Mouse (Mus musculus) heart, embryonic 10.5 days (tissue): Measurements from ENCODE around the gene Aldh1l1. TPM values are rescaled to one million over a fixed set of nuclear protein-coding genes. Genes with fewer than 3 reads are reported as not detected.
A peak's percentile ranks its signal among the peaks of the same experiment; 100 is the strongest.

Source experiments
- DNase-seq: peaks from one replicate; pipeline ENCODE4 v3.0.0-alpha.2; 2017; ENCODE audit warnings: low spot score
- H3K27ac ChIP-seq: fragments of 300-500 bp; sonication (generic); 2 replicates; pipeline ENCODE4 v1.5.1; 2016; ENCODE audit warnings: mild to moderate bottlenecking
- H3K27me3 ChIP-seq: fragments of 300-500 bp; sonication (generic); 2 replicates; pipeline ENCODE4 v1.6.1; 2016; ENCODE audit warnings: mild to moderate bottlenecking; ENCODE audit not compliant: poor library complexity, insufficient read depth, severe bottlenecking
- H3K36me3 ChIP-seq: fragments of 300-500 bp; sonication (generic); 2 replicates; pipeline ENCODE4 v1.6.1; 2016; ENCODE audit warnings: mild to moderate bottlenecking, moderate library complexity
- H3K4me1 ChIP-seq: fragments of 300-500 bp; sonication (generic); 2 replicates; pipeline ENCODE4 v1.6.1; 2016; ENCODE audit warnings: mild to moderate bottlenecking
- H3K4me3 ChIP-seq: fragments of 300-500 bp; sonication (generic); 2 replicates; pipeline ENCODE4 v1.5.1; 2016; ENCODE audit warnings: mild to moderate bottlenecking, moderate library complexity
- H3K9me3 ChIP-seq: fragments of 300-500 bp; sonication (generic); 2 replicates; pipeline ENCODE4 v1.6.1; 2016; ENCODE audit warnings: mild to moderate bottlenecking, moderate library complexity
- WGBS: fragments of 180-500 bp; shearing (Covaris S2); methylation state at CpG from one replicate; pipeline ENCODE4 v1.1.7; 2016; 5-methylcytosine and 5-hydroxymethylcytosine counted together
- polyA plus RNA-seq: library from polyadenylated mRNA; unstranded; fragments of >200 nt; fragmentation: Nextera tagmentation; extraction: Ambion mirVana; gene quantifications from 2 replicates; pipeline ENCODE4 v1.2.1, GENCODE M21; 2016

Gene Aldh1l1
- polyA plus RNA-seq, 1 experiment from 2014 or later: 0.93 TPM

DNA sequence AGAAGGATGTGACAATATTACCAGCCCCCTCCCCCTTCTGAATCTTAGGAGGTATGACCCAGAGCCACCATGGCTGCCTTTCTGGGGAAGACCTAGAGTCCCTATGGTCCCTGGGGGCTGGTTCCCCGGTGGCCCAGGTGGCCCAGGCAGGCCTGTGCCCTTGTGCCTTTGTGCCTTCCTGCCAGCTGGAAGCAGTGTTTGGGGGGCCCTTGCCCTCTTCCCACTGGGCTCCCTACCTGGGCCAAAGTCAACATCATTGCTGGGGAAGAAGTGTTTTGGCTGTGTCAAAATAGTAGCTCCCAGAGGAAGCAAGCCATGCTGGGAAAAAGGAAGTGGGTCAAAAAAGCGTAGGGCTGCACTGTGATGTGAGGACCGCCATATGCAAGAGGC, 11.9 kb upstream of the Aldh1l1 start:
- H3K27ac ChIP-seq: no peak overlapping the region
- no peak overlapping the region for H3K4me3 ChIP-seq
- H3K27me3 ChIP-seq: no peaks in the 10 kb centered on the region; the same call in 1 of the 2 replicates
- peaks cover 10% of the 10 kb centered on the region; the same call in 1 of the 2 replicates for H3K36me3 ChIP-seq
- no peak for DNase-seq
- H3K4me1 ChIP-seq: peaks cover 37% of the 10 kb centered on the region
- 92% methylated on average over 3 of the region's 3 CpGs for WGBS
- H3K9me3 ChIP-seq: no peaks in the 10 kb centered on the region

DNA sequence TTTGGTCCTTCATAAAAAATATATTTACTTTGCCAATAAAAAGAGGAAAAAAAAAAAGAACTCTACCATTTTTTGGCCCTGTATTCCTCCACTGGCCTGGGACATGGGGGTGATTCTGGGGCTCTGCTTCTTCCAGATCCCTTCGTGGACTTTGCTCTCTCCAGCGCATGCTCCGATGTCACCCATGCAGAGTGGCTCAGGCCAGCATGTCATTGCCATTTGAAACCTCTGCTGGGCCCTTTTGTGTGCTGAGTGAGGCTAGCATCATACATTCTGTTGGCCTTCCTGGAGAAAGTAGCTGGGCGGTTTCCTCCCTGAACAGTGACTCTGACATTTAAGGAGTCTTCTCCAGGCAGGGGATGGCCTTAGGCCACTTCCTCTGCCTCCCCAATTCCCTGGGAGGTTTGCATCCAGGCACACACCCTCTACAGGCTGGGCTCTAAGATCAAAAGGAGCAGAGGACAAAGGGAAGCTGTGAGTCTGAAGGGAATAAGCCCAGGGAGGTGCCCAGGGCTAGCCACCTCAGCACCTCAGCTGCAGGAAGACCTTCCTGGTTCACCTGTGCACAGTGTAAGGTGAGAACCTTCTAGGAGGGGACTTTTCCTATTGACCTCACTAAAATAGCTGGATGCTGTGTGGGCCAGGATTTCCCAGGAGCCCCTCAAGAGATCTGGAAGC, 10.9 kb upstream of the Aldh1l1 start:
- Histone ChIP-seq H3K4me1 (peaks cover 38% of the 10 kb centered on the region), H3K27me3 (no peaks in the 10 kb centered on the region; the same call in 1 of the 2 replicates), H3K27ac (no peak overlapping the region), H3K4me3 (no peak overlapping the region), H3K36me3 (peaks cover 2% of the 10 kb centered on the region; the same call in 1 of the 2 replicates), H3K9me3 (no peaks in the 10 kb centered on the region)
- WGBS: 82% methylated on average over 4 of the region's 4 CpGs
- DNase-seq: no peak

DNA sequence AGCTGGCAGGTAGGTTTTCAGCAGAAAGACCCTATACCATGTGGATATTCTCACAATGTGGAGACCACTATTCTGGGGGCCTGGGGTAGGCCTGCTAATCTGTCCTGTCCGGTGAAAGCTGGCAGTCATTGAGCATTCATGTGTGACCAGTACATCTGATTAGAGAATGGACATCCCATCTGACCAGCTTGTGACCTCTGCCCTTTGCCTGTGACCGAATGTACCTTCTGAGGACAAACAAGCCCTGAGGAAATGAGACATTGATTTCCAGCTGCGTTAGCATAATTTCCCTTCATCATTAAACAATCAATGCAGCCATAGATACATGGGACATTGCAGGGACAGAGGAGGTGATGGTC, 10.4 kb upstream of the Aldh1l1 start:
- peaks cover 40% of the 10 kb centered on the region for H3K4me1 ChIP-seq
- no peak overlapping the region for H3K4me3 ChIP-seq
- no peaks in the 10 kb centered on the region for H3K9me3 ChIP-seq
- whole genome bisulfite sequencing: 73% methylated on average over 3 of the region's 3 CpGs
- H3K27me3 ChIP-seq: no peaks in the 10 kb centered on the region; the same call in 1 of the 2 replicates
- H3K27ac ChIP-seq: no peak overlapping the region
- H3K36me3 ChIP-seq: peaks cover 2% of the 10 kb centered on the region; the same call in 1 of the 2 replicates
- DNase-seq: no peak

DNA sequence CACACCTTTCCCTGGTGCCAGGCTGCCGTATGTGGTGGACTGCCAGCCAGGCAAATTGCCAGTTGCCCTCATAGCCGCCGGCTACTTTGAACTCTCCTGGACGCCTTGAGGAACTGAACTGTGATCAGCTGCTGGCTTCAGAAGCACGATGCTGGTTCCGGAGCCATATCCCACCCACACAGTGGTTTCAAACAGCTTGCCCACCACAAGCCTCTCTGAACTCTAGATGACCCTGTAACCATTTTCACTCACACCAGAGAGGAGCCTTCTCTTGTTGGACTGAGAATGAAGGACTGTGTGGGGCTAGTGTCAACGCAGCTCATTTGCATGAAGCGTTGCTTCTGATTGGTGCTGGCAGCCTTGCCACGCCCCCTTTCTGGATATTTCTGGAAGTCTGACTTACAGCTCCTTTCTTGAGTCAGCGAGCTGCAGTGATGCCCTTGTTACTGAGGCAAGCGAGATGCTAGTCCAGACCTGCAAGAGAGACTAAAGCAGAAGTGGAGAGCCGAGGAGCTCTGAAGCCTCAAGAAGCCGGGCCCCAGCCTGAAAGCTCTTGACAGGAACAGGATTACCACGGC, 9.2 kb upstream of the Aldh1l1 start:
- Histone ChIP-seq H3K9me3 (no peaks in the 10 kb centered on the region), H3K27me3 (no peaks in the 10 kb centered on the region; the same call in 1 of the 2 replicates), H3K36me3 (peaks cover 2% of the 10 kb centered on the region; the same call in 1 of the 2 replicates), H3K27ac (peak overlapping the region; percentile 29; the same call in 1 of the 2 replicates), H3K4me3 (0 out of 2 replicates have a peak overlapping the region, but pooled peaks have one; percentile 15), H3K4me1 (peaks cover 32% of the 10 kb centered on the region)
- no peak for DNase-seq
- WGBS: 51% methylated on average over 14 of the region's 14 CpGs

DNA sequence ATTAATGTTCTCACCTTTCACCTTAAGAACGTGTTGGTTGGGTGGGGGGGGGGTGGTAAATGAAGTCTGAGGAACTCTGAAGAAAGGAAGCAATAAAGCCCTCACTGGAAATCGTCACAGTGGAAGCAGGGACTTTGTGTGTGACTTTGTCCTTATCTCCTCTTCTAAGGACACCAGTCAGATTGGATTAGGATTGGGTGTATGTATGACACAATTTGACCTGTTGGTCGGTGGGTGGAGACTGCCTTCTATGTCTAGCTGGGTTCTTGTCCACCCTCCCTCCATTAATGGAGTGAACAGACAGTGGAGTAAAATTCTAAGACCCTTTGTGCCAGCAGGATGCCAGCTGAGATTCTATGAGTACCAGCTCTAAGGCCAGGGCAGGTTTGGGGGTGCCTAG, 2.0 kb upstream of the Aldh1l1 start:
- no peaks in the 10 kb centered on the region for H3K9me3 ChIP-seq
- WGBS: 64% methylated on average over 3 of the region's 3 CpGs
- H3K4me3 ChIP-seq: no peak overlapping the region
- H3K4me1 ChIP-seq: peaks cover 8% of the 10 kb centered on the region; the same call in 1 of the 2 replicates
- DNase-seq: no peak
- no peak overlapping the region for H3K27ac ChIP-seq
- H3K27me3 ChIP-seq: no peaks in the 10 kb centered on the region
- no peaks in the 10 kb centered on the region for H3K36me3 ChIP-seq

DNA sequence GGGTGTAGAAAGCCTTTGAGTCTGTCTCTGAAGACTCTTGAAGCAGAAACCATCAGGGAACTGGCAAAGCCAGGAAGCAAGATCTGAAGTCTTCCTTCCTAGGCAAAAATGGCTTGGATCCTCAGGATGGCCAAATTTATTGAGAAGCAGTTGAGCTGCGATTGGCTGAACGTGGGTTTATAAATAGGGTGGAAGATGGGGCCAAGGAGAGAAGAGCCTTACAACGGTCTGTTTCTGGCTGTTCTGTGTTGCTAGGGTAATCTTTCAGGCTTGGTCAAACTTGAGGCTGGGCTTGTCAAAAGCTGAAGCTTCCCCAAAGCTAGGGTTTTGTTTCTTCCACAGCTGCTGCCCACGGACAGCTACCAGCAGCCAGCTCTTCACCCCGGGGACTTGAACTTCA, 1.4 kb upstream of the Aldh1l1 start:
- Histone ChIP-seq H3K27me3 (no peaks in the 10 kb centered on the region), H3K4me3 (no peak overlapping the region), H3K27ac (no peak overlapping the region), H3K36me3 (no peaks in the 10 kb centered on the region), H3K4me1 (peaks cover 8% of the 10 kb centered on the region; the same call in 1 of the 2 replicates), H3K9me3 (no peaks in the 10 kb centered on the region)
- no peak for DNase-seq
- WGBS: 73% methylated on average over 5 of the region's 5 CpGs

DNA sequence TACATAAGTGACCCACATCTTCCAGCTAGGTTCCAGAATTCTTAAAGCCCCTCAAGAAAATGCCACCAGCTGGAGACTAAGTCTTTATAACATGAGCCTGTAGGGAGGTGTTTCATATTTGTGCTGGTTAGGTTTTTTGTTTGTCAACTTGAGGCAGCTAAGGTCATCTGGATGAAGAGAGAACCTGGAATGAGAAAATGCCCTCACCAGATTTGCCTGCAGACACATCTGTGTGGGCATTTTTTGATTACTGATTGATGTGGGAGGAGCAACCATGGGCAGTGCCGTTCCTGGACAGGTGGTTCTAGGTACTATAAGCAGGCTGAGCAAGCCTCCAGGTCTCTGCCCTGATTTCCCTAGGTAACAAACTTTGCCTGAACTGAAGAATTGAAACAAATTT, 1.3 kb downstream of the Aldh1l1 start:
- H3K36me3 ChIP-seq: no peaks in the 10 kb centered on the region
- H3K27ac ChIP-seq: no peak overlapping the region
- H3K4me3 ChIP-seq: no peak overlapping the region
- DNase-seq: no peak
- no peaks in the 10 kb centered on the region for H3K27me3 ChIP-seq
- no peaks in the 10 kb centered on the region; the same call in 1 of the 2 replicates for H3K4me1 ChIP-seq
- 87% methylated on average over 1 of the region's 1 CpGs for WGBS
- no peaks in the 10 kb centered on the region for H3K9me3 ChIP-seq

DNA sequence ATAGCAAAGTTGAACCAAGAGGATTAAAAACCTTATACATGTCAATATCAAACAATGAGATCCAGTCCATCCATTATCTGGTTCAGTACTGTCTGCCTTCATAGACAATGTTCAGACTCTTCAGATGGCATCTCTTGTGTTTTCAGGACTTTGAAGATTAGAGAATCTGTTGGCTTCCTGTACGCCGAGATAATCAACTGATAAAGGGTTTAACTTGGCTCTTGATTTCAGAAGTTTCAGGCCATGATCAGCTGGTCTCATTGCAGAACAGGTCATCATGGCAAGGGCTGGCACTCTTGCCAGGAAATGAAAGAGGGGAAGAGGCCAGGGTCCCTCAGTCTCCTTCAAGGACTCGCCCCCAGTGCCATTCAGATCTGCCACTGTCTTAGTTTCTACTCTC, 3.3 kb downstream of the Aldh1l1 start:
- 77% methylated on average over 3 of the region's 3 CpGs for WGBS
- H3K27me3 ChIP-seq: no peaks in the 10 kb centered on the region
- no peak for DNase-seq
- H3K36me3 ChIP-seq: no peaks in the 10 kb centered on the region
- no peaks in the 10 kb centered on the region for H3K4me1 ChIP-seq
- H3K9me3 ChIP-seq: no peaks in the 10 kb centered on the region
- H3K27ac ChIP-seq: no peak overlapping the region
- no peak overlapping the region for H3K4me3 ChIP-seq

DNA sequence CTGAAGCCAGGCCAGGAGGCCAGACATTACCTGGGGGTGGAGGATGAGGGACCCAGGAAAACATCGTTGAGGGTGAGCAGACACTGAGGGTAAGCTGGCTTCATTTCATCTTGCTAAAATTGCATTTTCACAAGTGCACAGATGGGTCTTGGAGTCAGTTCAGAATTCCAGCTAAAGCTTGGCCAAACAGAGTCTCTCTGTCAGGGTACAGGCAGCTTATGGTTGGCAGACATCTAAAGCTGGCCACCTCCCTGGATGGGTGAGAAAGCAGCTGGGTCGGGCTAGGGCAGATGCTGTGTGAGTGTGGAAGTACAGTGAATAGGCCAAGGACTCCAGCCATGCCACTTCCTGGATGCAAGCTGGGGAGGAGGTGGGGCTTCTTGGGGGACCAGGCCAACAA, 4.7 kb downstream of the Aldh1l1 start:
- H3K4me1 ChIP-seq: peaks cover 13% of the 10 kb centered on the region
- H3K27ac ChIP-seq: no peak overlapping the region
- H3K9me3 ChIP-seq: no peaks in the 10 kb centered on the region
- DNase-seq: no peak
- H3K27me3 ChIP-seq: no peaks in the 10 kb centered on the region
- WGBS: 84% methylated on average over 2 of the region's 2 CpGs
- H3K36me3 ChIP-seq: no peaks in the 10 kb centered on the region
- no peak overlapping the region for H3K4me3 ChIP-seq

DNA sequence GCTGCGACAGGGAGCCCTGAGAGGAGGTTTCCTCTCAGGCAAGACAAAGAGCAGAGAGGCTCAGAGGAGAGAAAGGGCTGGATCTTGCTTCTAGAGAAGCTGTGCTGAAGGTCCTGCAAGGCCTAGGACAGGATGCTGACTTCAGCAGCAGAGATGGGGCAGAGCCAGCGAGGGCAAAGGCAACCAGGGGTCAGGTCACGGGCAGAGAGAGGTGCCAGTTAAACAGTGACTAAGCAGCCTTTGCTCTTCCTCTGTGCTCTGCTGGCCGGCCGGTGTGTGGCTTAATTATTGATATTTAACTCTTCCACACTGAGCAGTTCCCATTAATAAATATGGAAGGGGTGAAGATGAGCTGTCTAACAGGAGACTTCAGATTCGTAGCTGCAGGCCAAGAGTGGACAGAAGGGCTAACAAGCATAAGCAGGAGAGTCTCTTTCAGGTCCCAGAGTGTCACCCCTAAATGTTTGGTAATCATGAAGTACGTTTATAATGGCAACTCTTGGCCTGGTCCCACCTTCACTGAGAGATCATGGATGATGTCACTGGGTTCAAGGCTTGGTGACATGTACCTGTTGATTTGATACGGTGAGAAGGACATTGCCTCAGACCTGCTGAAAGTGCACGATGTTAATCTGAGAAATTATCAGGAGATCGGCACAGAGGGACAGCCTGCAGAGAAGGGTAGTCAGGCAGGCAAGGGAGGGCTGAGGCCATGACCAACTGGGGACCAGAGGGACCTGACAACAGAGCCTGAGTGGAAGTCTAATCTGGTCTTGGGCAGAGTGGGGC, 5.9 kb downstream of the Aldh1l1 start:
- WGBS: 80% methylated on average over 10 of the region's 10 CpGs
- H3K27ac ChIP-seq: no peak overlapping the region
- H3K4me1 ChIP-seq: peaks cover 21% of the 10 kb centered on the region
- no peak overlapping the region for H3K4me3 ChIP-seq
- H3K27me3 ChIP-seq: no peaks in the 10 kb centered on the region
- no peaks in the 10 kb centered on the region for H3K36me3 ChIP-seq
- DNase-seq: no peak
- H3K9me3 ChIP-seq: no peaks in the 10 kb centered on the region

DNA sequence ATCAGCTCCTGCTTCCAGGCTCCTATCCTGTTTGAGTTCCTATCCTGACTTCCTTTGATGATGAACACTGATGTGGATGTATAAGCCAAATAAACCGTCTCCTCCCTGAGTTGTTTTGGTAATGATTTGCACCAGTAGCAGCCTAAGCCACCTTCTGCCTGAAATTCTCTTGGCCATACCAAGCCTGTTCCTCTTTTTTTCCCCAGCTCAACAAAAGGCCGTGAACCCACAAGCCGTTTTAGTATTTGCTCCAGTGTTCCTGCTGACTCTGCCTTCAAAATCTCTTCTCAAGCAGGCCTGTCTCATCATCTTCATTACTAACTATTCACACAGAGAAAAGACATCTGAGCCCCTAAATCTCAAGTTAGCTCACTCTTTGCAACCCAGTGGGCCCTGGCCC, 7.9 kb downstream of the Aldh1l1 start:
- Histone ChIP-seq H3K4me1 (peaks cover 21% of the 10 kb centered on the region), H3K9me3 (no peaks in the 10 kb centered on the region), H3K27ac (no peak overlapping the region), H3K36me3 (no peaks in the 10 kb centered on the region), H3K4me3 (no peak overlapping the region), H3K27me3 (no peaks in the 10 kb centered on the region)
- WGBS: 78% methylated on average over 3 of the region's 3 CpGs
- no peak for DNase-seq

DNA sequence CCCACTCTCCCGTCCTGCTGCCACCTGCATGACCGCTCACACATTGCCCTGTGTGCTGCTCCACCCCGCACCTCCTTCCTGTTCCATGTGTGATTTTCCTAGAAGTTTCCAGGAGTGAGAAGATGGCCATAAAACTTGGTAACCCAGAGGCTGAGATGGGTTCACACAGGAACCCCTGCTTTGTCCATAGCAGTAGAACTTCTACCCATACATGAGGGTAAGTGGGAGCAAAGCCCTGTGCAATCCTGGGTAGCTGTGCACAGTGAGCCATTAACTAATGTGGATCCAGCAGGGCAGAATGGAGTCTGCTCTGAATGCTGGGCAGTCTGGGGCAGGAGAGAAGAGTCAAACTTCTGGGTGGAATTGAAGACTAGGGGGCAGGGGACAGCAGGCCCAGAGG, 8.3 kb downstream of the Aldh1l1 start:
- Histone ChIP-seq H3K27me3 (no peaks in the 10 kb centered on the region), H3K9me3 (no peaks in the 10 kb centered on the region), H3K4me1 (peaks cover 25% of the 10 kb centered on the region), H3K36me3 (no peaks in the 10 kb centered on the region), H3K27ac (no peak overlapping the region), H3K4me3 (no peak overlapping the region)
- 86% methylated on average over 3 of the region's 3 CpGs for WGBS
- DNase-seq: no peak

DNA sequence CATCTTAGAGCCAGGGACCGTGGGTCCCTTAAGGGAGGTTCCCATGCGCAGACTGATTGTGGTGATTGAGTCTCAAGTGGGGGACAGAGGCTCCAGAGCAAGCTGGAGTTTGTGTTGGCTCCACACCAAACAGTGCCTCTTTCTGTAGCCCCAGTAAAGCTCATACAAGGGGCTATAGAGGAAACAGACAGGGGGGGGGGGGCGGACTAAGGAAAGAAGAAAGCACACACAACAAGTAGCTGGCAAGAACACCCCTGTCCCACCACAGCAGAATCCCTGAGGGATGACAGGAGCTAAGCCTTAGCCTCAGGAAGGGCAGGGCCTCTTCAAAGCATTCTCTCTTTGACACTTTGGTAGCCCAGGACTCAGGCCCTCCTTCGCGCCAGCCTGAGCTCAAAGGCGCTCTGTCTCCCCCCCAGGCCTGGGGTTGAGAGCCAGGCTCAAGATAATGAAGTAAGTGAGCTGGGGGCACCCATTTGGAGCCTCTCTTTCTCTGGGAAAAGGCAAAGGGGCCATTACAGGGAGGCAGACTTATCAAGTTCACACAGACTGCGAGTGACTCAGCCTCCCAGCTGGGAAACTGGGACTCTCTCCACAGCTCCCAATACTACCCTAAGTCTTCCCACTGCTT, 9.2 kb downstream of the Aldh1l1 start:
- H3K27ac ChIP-seq: peak overlapping the region; percentile 78
- H3K4me3 ChIP-seq: no peak overlapping the region
- H3K9me3 ChIP-seq: no peaks in the 10 kb centered on the region
- H3K36me3 ChIP-seq: no peaks in the 10 kb centered on the region
- H3K4me1 ChIP-seq: peaks cover 32% of the 10 kb centered on the region
- DNase-seq: no peak
- WGBS: 27% methylated on average over 7 of the region's 7 CpGs
- H3K27me3 ChIP-seq: no peaks in the 10 kb centered on the region
